Mouse (Mus musculus) layer of hippocampus, adult 18-20 months (tissue): ENCODE measurements at regions not wholly inside any gene's neighbourhood (a gene's known extent, or its start where the extent isn't known, plus 50 kb on each side); places are given as distances from the start of the nearest gene placed in this dataset.
A peak's percentile ranks its signal among the peaks of the same experiment; 100 is the strongest.

Source experiments
- DNase-seq, 2 experiments: peaks; one replicate each; pipeline ENCODE4 v3.0.0; 2022; ENCODE audit warnings: low spot score in 2 of 2

- peak in 1 of 2 experiments; percentile 57 for DNase-seq
Observed at GRCm38 (mm10) chr14:102883344-102884122, 98.9 kb downstream of the Kctd12 start.

DNA sequence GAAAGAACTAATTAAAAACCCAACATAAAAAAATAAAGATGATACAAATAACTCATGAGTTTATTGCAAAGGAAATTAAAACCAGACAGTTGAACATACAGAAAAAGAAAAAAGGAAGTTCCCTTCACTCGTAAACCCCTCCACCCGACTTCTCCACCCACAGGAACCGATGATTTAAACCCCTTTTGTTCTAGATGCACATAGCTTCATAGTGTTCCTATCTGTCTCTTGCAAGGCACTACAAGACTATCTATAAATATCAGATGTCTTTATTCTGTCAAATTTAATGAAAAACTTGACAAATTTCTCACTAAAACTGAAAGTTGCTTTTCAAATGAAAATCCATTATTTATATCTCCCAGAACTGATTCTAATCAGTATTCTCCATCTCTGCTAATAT lies 100.2 kb downstream of the Kctd12 start:
- DNase-seq, result no peak

GRCm38 (mm10) chr14:102880658-102881083 lies 101.8 kb downstream of the Kctd12 start:
- no peak for DNase-seq

DNA sequence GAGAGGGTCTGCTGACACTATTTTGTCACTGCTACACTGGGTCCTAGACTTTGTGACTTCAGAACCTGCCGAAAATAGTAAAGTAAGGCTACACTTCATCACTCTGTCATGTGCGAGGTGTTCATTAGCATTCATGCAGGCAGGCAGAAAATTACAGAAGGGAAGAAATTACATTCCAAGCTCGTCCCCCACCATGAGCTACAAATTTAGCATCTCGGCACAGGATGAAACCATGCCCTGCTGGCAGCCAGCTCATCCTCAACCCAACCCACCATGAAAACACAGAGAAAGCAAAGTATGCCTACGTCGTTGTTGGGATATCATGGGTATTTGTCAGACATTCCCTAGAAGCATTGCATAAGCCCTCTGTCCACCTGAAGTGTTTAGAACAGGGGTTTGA lies 103.9 kb downstream of the Kctd12 start:
- peak in 1 of 2 experiments; percentile 34 for DNase-seq

GRCm38 (mm10) chr14:102868160-102868559 lies 114.3 kb downstream of the Kctd12 start:
- DNase-seq, result no peak

- DNase-seq, result no peak
Observed at GRCm38 (mm10) chr14:102867697-102868096, 114.7 kb downstream of the Kctd12 start.

DNA sequence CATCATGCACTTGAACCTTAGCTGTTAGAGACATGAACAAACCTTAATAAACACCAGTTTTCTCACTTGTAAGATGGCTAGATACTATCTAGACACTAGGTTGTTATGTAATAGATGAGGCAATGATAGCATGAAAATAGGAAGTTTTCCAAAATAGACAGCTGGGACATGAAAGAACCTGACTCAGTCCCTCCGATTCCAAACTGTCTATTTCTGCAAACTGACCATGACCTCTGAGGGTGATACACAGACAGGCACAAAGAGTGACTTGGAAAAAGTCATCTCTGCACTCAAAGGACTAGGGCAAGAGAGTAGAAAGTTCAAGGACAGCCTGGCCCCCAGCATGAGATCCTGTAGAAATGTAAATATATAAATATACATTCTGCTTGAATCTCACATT lies 115.9 kb downstream of the Kctd12 start:
- no peak for DNase-seq

DNA sequence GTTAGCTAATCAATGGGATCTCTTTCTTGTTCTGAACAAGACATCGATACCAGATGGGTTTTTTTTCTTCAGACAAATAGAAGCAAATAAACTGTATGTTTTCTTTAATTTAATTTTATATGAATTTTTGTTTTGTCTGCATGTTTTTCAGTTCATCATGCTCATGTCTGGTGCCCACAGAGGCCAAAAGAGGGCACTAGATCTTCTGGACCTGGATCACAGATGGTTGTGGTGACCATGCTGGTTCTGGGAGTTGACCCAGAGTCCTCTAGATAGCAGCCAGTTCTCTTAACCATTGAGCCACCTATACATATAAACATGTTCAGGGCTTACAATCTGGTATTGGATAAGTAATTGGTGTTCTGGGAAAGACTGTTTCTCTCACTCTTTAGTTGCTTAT lies 120.7 kb downstream of the Kctd12 start:
- DNase-seq, result no peak

GRCm38 (mm10) chr14:102859361-102859871 lies 123.0 kb downstream of the Kctd12 start:
- no peak for DNase-seq

DNA sequence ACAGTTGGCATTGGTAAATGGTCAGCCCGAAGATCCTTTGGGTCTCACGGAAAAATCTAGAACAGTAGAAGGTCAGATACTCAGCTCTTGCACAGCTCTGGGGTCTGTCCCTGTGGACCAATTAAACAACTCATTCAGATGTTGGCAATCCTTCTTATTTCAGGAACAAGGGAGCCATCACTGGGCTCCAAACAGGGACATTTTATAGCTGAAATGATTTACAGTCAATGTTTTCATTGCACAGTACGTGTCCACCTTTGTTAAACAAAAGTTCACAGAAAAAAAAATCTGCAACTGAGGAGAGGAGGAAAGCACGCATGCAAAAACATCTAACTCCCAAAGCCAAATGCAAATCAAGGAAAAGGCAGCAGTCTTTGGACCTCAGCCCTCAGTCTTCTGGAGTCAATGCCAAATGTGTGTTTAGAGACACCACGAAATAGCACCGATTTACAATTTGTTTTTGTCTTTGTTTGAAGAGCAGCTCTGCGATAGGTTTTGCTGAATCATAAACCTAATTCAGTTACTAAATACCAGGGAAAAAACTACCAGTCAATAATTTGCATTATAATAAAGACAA lies 127.1 kb downstream of the Kctd12 start:
- no peak for DNase-seq

DNA sequence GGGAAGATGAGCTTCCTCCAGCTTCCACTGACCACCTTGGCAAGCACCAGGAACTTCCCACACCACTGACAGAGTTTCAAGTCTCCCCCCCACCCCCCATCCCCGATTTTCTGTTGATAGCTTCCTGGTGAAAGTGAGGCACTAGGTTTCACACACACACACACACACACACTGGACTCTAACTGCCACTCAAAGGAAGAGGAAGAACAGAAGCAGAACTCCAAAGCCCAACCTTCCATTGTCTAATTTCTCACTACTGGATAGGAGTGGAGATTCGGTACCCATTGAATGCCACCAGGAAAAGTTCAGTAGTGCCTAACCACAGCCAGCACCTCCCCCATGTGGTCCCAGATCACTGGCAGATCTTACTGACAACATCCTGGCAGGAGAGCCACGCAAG lies 138.7 kb downstream of the Kctd12 start:
- DNase-seq, result no peak

DNA sequence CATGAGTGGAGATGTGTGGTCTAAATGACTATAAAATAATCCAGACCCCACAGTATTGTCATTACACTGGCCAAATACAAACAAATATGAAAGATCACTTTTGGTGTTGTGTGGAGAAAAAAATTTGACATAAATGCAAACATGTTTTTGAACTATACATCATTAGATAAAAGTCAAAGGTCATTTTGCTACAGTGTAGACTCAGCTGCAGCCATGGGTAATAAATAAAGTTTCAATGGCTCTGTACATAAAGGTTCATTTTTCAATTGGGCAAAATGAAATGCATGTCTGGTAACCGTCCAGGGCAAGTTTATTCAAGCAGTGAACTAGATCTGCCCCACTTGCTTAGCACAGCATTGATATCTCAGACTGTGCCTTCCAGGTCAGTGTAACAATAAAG lies 144.8 kb downstream of the Kctd12 start:
- no peak for DNase-seq

GRCm38 (mm10) chr14:102835118-102835769 lies 147.2 kb downstream of the Kctd12 start:
- DNase-seq, result no peak

- DNase-seq, result no peak
Observed at GRCm38 (mm10) chr14:102828442-102828841, 154.0 kb downstream of the Kctd12 start.

GRCm38 (mm10) chr14:102827756-102828384 lies 154.6 kb downstream of the Kctd12 start:
- DNase-seq, result no peak

GRCm38 (mm10) chr14:102825525-102825924 lies 156.9 kb downstream of the Kctd12 start:
- DNase-seq, result no peak

GRCm38 (mm10) chr14:102820663-102821062 lies 161.8 kb downstream of the Kctd12 start:
- no peak for DNase-seq

- DNase-seq, result no peak
Observed at GRCm38 (mm10) chr14:102811678-102812081, 170.8 kb downstream of the Kctd12 start.

GRCm38 (mm10) chr14:102811022-102811421 lies 171.4 kb downstream of the Kctd12 start:
- no peak for DNase-seq

DNA sequence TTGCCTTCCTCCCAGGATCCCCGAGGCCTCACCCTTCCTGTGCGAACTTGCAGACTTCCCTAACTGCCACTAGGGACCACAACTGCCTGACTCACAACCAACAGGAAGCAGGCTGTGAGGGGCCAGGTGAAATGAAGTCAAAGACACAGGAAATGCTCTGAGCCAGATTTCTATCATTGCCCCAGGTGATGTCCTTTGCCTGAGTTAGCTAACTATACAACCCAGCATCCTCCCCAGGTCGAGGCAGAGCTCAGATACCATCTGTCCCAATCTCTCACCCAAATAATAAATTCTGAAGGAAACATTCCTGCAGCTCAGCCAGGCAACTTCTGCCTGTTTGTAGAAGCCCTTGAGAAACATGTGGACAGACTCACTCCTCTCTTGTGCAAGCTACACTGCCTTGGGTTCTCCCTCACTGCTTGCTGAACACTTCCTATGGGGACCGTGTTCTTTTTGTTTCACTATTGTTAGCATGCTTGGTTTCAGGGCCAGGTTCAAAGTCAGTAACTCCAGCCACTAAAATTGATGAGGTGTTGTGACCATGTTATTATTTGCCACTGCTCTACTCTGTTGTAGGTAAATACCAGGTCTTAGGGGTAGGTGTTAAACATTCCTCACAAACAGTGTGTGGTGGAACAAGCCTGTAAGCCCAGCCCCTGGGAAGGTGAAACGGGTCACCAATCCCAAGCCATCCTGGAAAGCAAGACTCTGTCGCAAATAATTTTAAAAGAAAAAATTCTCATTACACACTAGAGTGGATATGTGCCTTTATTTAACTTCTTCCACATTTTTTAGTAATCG lies 172.1 kb downstream of the Kctd12 start:
- no peak for DNase-seq
